Mouse (Mus musculus) cerebellum, adult 11 months (tissue): ENCODE measurements at regions not wholly inside any gene's neighbourhood (a gene's known extent, or its start where the extent isn't known, plus 50 kb on each side); places are given as distances from the start of the nearest gene placed in this dataset.

ENCODE experiments used
- DNase-seq: peaks from one replicate; pipeline ENCODE4 v3.0.0; 2022

DNA sequence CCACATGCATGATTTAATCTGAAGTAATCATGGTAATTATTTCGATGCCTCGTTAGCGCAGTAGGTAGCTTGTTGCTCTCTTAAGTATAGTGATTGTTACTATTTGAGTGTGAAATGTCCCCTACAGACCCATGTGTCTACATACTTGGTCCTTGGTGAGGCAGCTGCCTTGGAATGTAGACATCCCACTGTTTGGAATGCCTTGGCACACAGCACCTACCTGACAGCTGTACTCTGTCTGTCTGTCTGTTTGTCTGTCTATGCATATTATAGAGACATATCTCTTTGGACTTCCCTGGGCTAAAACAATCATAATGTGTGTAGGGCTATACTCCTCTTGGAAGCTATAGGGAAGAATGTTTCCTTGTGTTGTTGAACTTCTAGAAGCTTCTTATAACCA lies 83.7 kb upstream of the Runx3 start:
- no peak for DNase-seq

DNA sequence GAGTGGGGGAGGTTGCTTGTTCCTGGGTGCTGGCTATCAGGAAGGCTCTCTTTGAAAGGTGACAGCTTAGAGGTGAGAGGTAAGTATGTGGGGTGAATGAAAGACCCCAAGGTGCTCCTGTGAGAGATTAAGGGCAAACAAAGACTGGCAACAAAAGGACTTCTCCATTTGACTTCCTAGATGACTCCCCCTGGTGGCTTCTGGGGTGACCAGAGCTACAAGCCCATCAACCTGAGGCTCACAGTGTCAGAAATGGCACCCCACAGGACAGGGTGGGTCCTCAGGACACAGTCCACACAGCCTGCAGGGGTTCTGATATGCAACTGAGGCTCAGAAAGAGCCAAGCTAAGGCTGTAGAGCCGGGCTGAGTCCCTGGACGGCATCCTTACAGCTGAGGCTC lies 81.2 kb upstream of the Runx3 start:
- no peak for DNase-seq

DNA sequence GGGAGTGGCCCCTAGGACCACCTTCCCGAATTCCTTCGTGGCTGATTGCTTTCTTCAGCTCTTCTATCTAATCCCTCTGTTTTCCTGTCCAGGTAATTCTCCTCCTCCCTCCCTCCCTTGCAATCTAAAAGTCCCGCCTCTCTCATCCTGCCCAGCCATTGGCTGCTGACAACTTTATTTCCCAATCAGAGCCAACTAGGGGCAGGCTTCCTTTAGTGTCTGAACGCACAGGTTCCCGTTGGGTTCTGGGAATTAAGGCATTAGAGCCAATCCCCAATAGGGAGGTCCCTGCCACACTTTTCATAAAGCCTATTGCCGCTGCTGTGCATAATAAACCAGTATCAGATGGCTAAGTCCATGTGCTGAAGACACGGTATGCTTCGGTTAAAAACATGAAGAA lies 78.5 kb upstream of the Runx3 start:
- no peak for DNase-seq

DNA sequence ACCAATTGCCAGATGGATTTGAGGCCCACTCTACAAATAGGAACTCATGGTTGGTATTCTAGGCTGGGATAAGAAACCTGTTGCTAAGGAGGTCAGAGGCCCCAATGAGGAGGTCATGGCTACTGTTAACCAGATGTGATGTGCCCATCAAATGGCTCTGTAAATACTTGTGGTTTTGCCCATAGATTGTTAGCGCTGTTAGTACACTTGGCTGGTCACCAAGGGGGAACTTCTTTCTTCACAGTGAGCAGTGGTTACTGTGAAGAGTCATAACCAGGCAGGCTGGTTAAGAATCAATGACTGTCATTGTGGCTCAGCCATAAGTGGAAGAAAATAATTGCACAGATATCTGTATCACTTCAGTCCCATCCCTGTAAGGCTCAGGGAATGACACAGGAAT lies 78.0 kb upstream of the Runx3 start:
- no peak for DNase-seq

DNA sequence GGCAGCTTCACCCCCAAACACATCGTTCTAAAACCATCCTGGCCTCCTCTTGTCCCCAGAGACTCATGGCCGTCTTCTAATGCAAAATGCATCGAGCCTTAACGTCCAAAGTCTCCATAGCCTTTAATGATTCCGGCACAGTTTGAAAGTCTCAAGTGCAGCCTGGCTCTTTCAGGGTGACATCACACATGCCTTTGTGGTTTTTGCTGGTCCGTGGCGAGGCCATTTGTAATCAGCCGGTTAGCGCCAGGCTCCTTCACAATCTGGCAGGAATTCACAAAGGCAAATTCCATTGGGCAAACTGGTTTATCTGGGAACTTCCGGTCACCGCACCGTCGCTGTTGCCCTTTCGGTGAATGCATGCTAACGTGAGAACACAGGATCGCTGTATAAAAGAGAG lies 75.4 kb upstream of the Runx3 start:
- DNase-seq, result no peak

DNA sequence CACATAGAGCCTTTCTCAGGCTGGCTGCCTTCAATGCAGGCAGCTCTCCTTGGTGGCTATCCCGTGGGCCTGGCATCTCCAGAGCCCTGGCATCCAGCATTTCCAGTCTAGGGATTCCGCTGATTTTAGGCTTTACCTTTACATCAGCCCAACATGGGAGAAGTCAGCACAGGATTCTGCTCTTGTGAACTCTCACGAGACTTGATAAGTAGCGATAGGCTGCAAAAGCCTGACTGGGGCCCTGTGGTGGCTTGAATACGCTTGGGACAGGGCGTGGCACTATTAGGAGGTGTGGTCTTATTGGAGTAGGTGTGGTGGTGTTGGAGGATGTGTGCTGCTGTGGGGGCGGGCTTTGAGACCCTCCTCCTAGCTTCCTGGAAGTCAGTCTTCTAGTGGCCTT lies 73.8 kb upstream of the Runx3 start:
- no peak for DNase-seq

DNA sequence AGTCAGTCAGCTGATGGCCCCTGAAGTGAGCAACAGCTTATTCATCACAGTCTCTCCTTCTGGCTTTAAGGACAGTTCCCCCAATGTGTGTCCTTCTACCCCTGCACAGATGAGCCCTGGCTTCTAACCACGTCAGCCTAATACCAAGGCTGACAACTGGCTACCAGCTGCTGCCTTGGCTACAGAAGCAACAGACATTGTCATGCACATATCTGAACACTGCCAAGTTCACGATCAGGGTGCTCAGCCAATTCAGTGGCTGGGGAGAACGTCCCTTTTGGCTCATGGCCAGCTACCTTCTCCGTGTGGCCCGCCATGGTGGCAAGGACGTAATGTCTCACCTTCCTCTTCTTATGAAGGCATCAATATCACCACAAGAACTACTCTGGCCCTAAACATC lies 73.2 kb upstream of the Runx3 start:
- no peak for DNase-seq

DNA sequence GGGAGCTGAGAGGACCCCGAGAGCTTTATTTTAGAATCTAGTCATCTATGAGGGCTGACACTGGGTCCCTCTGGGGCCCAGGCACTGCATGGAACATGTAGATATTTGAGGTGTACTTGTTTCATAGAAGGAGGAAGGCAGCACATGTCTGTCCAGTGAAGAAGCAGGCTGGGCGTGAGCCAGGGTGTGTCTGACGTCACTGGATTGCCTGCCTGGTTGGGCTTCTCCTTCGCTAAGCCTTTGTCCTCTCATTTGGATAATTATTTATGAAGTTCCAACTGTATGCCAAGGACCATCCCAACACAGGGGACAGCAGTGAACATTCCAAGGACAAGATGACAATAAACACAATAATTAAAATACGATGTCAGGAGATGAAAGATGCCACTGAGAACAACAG lies 72.7 kb upstream of the Runx3 start:
- no peak for DNase-seq

DNA sequence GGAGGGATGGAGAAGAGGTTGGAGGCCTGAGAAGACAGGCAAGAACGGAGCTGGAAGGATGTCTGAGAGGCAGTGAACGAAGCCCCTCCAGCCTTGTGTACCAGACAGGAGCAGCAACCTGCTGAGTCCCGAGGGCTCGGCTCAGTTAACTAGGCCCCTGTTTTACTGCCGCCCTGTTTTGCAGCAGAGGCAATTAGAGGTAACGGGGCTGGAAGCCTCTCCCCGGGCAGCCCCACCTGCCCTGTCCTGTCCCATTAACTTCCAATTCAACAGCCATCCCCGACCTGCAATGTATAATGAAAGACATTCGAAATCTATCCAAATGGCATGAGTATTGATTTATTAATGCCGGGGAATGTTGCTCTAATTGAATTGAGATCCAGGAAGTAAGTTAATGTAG lies 70.5 kb upstream of the Runx3 start:
- DNase-seq, result no peak

DNA sequence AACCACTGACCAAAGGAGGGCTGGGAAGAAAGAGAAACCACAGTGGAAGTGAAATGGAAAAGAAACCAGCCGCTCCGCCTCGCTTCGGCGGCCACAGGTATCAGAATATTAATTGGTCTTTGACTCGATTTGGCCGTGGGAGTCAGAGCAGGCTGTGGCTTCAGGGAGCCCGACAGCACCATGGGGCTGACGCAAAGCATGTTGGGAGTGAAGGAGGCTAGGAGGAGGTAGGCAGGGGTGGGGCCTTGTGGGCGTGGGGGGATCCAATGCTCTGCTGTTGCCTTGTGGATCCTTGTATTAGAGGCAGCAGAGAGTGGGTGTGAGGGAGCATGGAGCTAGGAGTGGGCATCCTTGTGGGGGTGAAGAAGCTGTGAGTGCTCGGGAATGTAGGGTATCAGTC lies 69.0 kb upstream of the Runx3 start:
- DNase-seq, result no peak

DNA sequence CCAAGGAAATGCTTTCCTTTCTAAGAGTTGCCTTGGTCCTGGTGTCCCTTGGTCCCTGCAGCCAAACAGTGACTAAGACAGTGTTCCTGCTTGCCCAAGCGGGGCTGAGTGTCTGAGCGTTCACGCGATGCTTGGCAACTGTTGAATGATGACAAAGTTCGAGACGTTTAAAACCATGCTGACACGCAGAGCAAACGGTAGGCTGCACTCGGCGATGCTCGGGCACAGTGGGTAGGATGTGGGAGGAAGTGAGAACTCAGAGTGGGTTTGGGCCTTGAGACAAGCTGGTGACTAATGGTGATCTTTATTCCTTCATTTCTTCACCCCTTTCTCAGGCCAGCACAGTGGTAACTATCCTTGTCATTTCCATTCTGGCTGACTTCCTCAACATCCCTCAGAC lies 66.9 kb upstream of the Runx3 start:
- no peak for DNase-seq

DNA sequence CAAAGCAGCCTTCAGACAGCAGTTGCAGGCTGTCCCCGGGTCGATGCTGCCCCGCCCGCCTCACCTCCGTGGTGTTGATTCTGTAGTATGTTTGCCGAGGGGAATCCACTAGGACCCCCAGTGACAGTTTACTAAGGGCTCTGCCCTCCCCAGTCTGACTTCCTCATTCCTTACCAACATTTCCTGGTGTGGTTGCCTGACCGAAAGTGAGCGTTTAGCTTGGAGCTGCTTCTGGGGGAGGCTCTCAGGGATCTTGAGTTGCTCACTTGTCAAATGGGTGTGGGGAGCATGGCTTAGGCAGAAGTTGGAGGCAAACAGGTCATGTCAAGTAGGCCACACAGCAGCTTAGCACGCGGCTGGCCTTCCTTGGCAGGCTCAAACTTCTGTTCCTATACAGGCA lies 66.1 kb upstream of the Runx3 start:
- no peak for DNase-seq

DNA sequence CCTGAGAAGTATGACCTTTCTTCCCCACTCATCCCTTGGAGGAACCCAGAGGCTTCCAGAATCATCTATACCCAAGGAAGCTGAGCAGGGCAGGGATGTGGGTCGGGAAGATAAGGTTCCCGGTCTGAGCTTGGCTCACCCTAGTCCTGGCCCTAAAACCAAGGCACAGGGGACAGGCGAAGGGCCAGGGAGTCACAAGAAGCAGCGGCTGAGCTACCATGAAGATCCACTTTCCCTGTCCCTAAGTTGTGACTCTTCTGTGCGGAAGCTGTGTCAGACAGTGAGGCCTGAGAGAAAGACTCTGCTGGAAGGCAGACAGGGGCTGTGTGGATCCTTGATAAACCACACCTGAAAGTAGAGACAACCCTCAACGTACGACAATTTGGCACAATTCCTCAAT lies 64.1 kb upstream of the Runx3 start:
- DNase-seq, result no peak

DNA sequence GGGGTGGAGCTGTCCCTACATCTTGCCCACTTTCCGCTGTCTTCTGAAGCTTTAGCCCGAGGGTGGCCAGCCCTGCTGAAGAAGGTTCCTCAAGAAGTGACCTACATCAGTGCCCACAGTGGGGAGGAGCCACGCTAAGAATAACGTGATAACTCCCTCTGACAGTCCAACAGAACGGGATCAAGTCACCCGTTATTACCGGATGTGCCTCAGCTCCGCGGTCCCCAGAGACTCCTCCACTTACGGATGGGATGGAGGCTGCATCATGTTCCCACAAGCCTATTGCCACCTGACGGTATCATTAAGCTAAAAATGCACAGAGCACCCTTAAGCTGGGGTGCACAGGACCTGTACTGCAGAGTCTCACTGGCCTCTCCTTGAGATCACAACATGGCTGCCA lies 63.2 kb upstream of the Runx3 start:
- no peak for DNase-seq

DNA sequence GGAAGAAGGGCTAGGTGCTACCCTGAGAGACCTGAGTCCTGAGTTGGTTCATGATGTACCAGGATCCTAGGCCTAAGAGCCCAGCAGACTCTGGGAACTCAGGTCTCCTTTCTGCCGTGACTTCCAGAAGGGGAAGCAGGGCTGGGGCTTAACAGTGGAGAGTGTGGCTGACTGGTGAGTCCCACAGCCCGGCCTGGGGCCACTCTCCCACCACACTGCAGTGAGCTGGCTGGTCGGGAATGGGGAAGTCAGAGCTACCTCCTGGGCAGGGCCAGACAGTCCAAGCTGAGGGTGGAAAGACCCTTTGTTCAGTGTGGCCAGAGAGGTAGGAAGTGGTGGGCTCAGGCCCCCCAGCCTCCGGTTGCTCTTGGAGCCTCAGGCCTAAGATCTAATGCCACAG lies 61.6 kb upstream of the Runx3 start:
- no peak for DNase-seq

DNA sequence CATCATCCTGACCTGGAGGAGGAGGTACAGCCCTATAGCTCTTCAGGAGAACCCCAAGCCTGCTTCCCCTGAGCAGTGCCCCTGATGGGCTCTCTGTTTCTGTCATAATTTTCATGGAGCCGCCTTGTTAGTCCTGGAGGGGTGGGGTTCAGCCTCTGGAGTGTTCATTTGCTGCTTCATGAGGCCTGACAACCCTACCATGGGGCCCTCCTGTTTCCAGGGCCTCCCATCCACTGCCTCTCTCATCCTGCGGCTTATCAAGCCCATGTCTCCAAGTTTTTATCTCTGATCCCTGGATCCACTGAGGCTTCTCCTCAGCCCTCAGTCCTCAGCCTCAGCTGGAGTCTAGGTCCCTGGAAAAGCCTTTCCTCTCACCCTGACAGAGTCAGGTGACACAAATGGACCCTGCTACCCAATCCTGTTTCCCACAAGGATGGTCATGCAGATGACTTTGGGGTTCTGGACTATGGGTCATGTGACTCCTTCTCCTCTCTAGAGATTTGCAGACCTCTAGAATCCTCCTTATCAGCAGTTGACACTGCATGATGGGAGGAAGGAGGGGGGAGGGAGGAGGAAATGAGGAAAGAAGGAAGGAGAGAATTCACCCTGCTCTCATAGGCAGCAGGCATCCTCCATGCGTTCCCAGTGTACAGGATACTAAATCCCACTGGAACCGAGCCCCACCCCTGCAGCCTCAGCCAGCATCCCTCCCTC lies 59.3 kb upstream of the Runx3 start:
- no peak for DNase-seq

DNA sequence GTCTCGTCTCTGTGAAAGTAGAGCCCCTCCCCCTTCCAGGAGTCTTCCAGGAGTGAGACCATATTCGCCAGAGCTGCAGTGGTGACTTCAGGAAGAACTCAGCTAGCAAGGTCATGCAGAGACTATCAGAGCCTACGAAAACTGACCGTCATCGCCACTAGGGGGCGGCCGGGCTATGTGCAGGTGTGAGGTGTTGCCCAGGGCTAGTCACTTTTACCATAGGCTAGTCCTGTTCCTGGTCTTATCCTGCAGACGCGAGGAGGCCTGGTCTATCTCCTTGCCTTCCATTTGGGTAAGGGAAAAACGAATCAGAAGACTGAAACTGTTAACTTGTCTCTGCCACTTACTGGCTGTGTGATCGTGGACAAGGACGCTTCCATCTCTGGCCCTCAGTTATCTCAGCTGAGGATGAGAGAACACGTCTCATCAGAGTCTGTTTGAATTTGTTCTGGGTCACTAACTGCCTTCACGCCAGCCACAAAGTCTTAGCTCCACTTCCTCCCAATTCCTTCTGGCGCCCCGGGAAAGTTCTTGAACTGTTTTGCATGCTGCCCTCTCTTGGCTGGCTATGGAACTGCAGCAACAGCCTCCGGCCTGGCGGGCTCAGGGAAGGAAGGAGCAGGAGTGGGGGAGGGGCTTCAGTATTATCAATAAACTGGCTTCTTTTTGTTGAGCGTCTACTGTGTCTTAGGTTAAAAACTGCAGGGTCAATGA lies 53.5 kb upstream of the Runx3 start:
- peak; percentile 66 for DNase-seq

DNA sequence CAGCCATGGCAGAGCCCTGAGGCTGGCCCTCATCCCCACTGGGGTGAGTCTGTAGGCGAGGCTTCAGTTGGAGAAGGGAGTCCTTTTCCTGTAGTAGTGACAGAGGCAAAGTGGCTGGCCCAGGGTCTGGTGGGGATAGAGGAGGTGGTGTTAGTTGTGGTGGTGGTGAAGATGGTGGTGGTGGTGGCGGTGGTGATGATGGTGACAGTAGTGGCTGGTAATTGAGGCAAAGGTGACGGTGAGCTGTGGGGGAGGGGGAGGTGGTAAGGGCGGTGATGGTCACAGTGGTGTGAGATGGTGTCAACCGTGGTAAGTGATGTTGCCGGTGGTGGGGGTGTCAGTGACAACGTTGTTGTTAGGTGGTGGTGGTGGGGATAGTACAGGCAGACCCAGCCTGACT lies 52.6 kb upstream of the Runx3 start:
- no peak for DNase-seq

DNA sequence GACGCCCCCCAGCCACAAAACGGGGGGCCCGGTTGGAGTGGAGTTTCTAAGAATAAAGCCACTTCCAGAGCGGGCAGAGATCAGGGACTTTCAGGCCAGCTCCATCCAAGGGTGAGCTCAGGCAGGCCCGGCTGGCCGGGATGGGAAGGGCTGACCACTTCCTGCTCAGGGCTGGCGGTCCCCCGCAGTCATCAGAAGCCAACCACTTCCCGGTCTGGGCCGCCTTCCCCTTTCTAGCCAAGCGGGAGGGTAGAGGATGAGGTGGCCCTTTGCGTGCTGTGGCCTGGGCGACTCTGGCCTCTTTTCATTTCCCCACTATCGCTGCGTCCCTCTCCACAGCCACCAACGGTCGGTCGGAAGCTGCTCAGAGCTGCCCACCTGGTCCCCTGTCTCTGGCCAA lies 50.6 kb upstream of the Runx3 start:
- DNase-seq, result no peak
